Mouse (Mus musculus): Measurements from ENCODE around the gene Dntt. TPM values are rescaled to one million over a fixed set of nuclear protein-coding genes. Genes with fewer than 3 reads are reported as not detected.

Gene Dntt
- total RNA-seq, 1 experiment: not detected

- no peak for DNase-seq (ENCODE audit: low read depth, low spot score)
- Histone ChIP-seq H3K4me3 (ENCODE audit: insufficient read depth in 1 of 2, low read depth in 1 of 2, low read length in 2 of 2, poor library complexity in 1 of 2, severe bottlenecking in 1 of 2) (no peak overlapping the region), H3K27ac (ENCODE audit: insufficient read depth, low read depth, low read length, poor library complexity, severe bottlenecking) (no peak overlapping the region), H3K9me3 (ENCODE audit: control insufficient read depth, insufficient read depth, low read depth, low read length) (no peaks in the 10 kb centered on the region), H3K4me1 (ENCODE audit: control insufficient read depth in 2 of 2, insufficient read depth in 2 of 2, low read length in 2 of 2, poor library complexity in 1 of 2) (peaks cover 7 to 11% of the 10 kb centered on the region in 2 experiments; a peak in 3 of 4 replicates), H3K9ac (ENCODE audit: insufficient read depth, low read depth, low read length, poor library complexity, severe bottlenecking) (no peak overlapping the region), H3K36me3 (ENCODE audit: control insufficient read depth, insufficient read depth, low read length, poor library complexity, severe bottlenecking) (no peaks in the 10 kb centered on the region)
- in situ Hi-C loops (cut with MboI; ENCODE audit: low sequenced_read_pairs in 2 of 2, unreplicated experiment in 2 of 2): no loop called here
- TF ChIP-seq MAFK (IDR thresholded peaks at IDR 0.05; ENCODE audit: insufficient read depth, low read depth, low read length): no peak
- TF ChIP-seq CHD2 (IDR thresholded peaks at IDR 0.05; ENCODE audit: low read depth, low read length): no peak
- no peak for TF ChIP-seq ZNF384 (IDR thresholded peaks at IDR 0.05; ENCODE audit: low read depth, low read length)
- TF ChIP-seq ZC3H11A (IDR thresholded peaks at IDR 0.05; ENCODE audit: borderline replicate concordance, low read depth, low read length): no peak
- TF ChIP-seq HCFC1 (IDR thresholded peaks at IDR 0.05; ENCODE audit: borderline replicate concordance, insufficient read depth, low read length): no peak
These were observed 39.0 kb upstream of the Dntt start for GRCm38 (mm10) chr19:40989961-40990600.

- no peak for TF ChIP-seq HCFC1 (IDR thresholded peaks at IDR 0.05; ENCODE audit: borderline replicate concordance, insufficient read depth, low read length)
- no peak for TF ChIP-seq CHD2 (IDR thresholded peaks at IDR 0.05; ENCODE audit: low read depth, low read length)
- TF ChIP-seq ZNF384 (IDR thresholded peaks at IDR 0.05; ENCODE audit: low read depth, low read length): no peak
- TF ChIP-seq ZC3H11A (IDR thresholded peaks at IDR 0.05; ENCODE audit: borderline replicate concordance, low read depth, low read length): no peak
- no peak for TF ChIP-seq MAFK (IDR thresholded peaks at IDR 0.05; ENCODE audit: insufficient read depth, low read depth, low read length)
- Histone ChIP-seq H3K9me3 (ENCODE audit: control insufficient read depth, insufficient read depth, low read depth, low read length) (no peaks in the 10 kb centered on the region), H3K9ac (ENCODE audit: insufficient read depth, low read depth, low read length, poor library complexity, severe bottlenecking) (no peak overlapping the region), H3K4me1 (ENCODE audit: control insufficient read depth in 2 of 2, insufficient read depth in 2 of 2, low read length in 2 of 2, poor library complexity in 1 of 2) (peaks cover 7 to 13% of the 10 kb centered on the region in 2 experiments; a peak in 3 of 4 replicates), H3K4me3 (ENCODE audit: insufficient read depth in 1 of 2, low read depth in 1 of 2, low read length in 2 of 2, poor library complexity in 1 of 2, severe bottlenecking in 1 of 2) (no peak overlapping the region), H3K36me3 (ENCODE audit: control insufficient read depth, insufficient read depth, low read length, poor library complexity, severe bottlenecking) (no peaks in the 10 kb centered on the region), H3K27ac (ENCODE audit: insufficient read depth, low read depth, low read length, poor library complexity, severe bottlenecking) (no peak overlapping the region)
- in situ Hi-C loops (cut with MboI; ENCODE audit: low sequenced_read_pairs in 2 of 2, unreplicated experiment in 2 of 2): no loop called here
- DNase-seq (ENCODE audit: low read depth, low spot score): no peak
These were observed 38.2 kb upstream of the Dntt start for GRCm38 (mm10) chr19:40990781-40991343.

GRCm38 (mm10) chr19:40991626-40992025 lies 37.4 kb upstream of the Dntt start:
- no peaks in the 10 kb centered on the region for H3K36me3 ChIP-seq (ENCODE audit: control insufficient read depth, insufficient read depth, low read length, poor library complexity, severe bottlenecking)
- H3K4me3 ChIP-seq (ENCODE audit: insufficient read depth in 1 of 2, low read depth in 1 of 2, low read length in 2 of 2, poor library complexity in 1 of 2, severe bottlenecking in 1 of 2): no peak overlapping the region
- no peak overlapping the region for H3K9ac ChIP-seq (ENCODE audit: insufficient read depth, low read depth, low read length, poor library complexity, severe bottlenecking)
- TF ChIP-seq ZNF384 (IDR thresholded peaks at IDR 0.05; ENCODE audit: low read depth, low read length) (no peak), CHD2 (IDR thresholded peaks at IDR 0.05; ENCODE audit: low read depth, low read length) (no peak), ZC3H11A (IDR thresholded peaks at IDR 0.05; ENCODE audit: borderline replicate concordance, low read depth, low read length) (no peak), HCFC1 (IDR thresholded peaks at IDR 0.05; ENCODE audit: borderline replicate concordance, insufficient read depth, low read length) (no peak), MAFK (IDR thresholded peaks at IDR 0.05; ENCODE audit: insufficient read depth, low read depth, low read length) (no peak)
- no peaks in the 10 kb centered on the region for H3K9me3 ChIP-seq (ENCODE audit: control insufficient read depth, insufficient read depth, low read depth, low read length)
- in situ Hi-C loops (cut with MboI; ENCODE audit: low sequenced_read_pairs in 2 of 2, unreplicated experiment in 2 of 2): no loop called here
- H3K27ac ChIP-seq (ENCODE audit: insufficient read depth, low read depth, low read length, poor library complexity, severe bottlenecking): no peak overlapping the region
- no peak for DNase-seq (ENCODE audit: low read depth, low spot score)
- peaks cover 7 to 14% of the 10 kb centered on the region in 2 experiments; a peak in 3 of 4 replicates for H3K4me1 ChIP-seq (ENCODE audit: control insufficient read depth in 2 of 2, insufficient read depth in 2 of 2, low read length in 2 of 2, poor library complexity in 1 of 2)

- Histone ChIP-seq H3K36me3 (ENCODE audit: control insufficient read depth, insufficient read depth, low read length, poor library complexity, severe bottlenecking) (no peaks in the 10 kb centered on the region), H3K27ac (ENCODE audit: insufficient read depth, low read depth, low read length, poor library complexity, severe bottlenecking) (no peak overlapping the region), H3K9ac (ENCODE audit: insufficient read depth, low read depth, low read length, poor library complexity, severe bottlenecking) (no peak overlapping the region), H3K9me3 (ENCODE audit: control insufficient read depth, insufficient read depth, low read depth, low read length) (no peaks in the 10 kb centered on the region), H3K4me1 (ENCODE audit: control insufficient read depth in 2 of 2, insufficient read depth in 2 of 2, low read length in 2 of 2, poor library complexity in 1 of 2) (peaks cover 7 to 14% of the 10 kb centered on the region in 2 experiments; a peak in 3 of 4 replicates), H3K4me3 (ENCODE audit: insufficient read depth in 1 of 2, low read depth in 1 of 2, low read length in 2 of 2, poor library complexity in 1 of 2, severe bottlenecking in 1 of 2) (no peak overlapping the region)
- TF ChIP-seq MAFK (IDR thresholded peaks at IDR 0.05; ENCODE audit: insufficient read depth, low read depth, low read length): no peak
- no peak for DNase-seq (ENCODE audit: low read depth, low spot score)
- in situ Hi-C loops (cut with MboI; ENCODE audit: low sequenced_read_pairs in 2 of 2, unreplicated experiment in 2 of 2): no loop called here
These were observed 37.0 kb upstream of the Dntt start for GRCm38 (mm10) chr19:40992096-40992495.
